Mouse (Mus musculus) heart, adult 2 months (tissue): ENCODE results near the gene Strn.

ENCODE experiments used
- CTCF ChIP-seq: fragments of 200-600 bp; IDR thresholded peaks from 2 replicates; pipeline ENCODE4 v1.8.1; 2022; ENCODE audit warnings: antibody characterized with exemption, mild to moderate bottlenecking, moderate library complexity
- EP300 ChIP-seq: fragments of 200-500 bp; IDR thresholded peaks from 2 replicates; pipeline ENCODE4 v1.6.1; 2011; ENCODE audit warnings: low read depth, low read length, control low read depth; ENCODE audit not compliant: insufficient read depth
- POLR2A ChIP-seq: fragments of 200-500 bp; IDR thresholded peaks from 2 replicates; pipeline ENCODE4 v1.6.1; 2011; ENCODE audit warnings: mild to moderate bottlenecking, low read depth, low read length, control low read depth; ENCODE audit not compliant: insufficient read depth

DNA sequence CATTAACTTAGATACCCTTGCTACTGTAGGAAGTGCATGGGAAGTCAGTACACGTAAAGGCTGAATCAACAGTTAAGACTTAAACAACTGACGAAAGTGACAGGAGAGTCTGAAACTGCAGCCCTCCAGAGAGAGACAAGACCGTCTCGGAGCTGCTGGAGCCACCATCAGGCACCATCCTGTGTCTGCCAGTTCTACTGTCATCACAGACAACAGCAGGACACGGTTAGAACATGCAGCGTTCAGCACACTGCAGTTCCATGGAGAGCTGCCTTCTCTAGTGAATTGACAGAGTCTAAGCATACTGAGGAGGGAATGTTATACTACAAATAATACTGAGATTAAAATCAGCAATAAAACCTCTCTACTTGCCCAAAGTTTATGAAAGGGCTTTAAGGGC is 54.6 kb downstream of the Strn start:
- TF ChIP-seq CTCF = no peak
- TF ChIP-seq POLR2A = no peak
- TF ChIP-seq EP300 = no peak
